Mouse (Mus musculus) T-helper 1 cell (primary cell): ENCODE results near the gene Ugt1a6a.
"Not testable (repeated sequence)": the region's sequence is repeated elsewhere in the genome, so short reads cannot be mapped to it uniquely, and the experiment has no call there.

ENCODE experiments used
- in situ Hi-C: fragments of 300-600 bp; cut with MboI, MseI; formaldehyde crosslinking; loops from one replicate; pipeline ENCODE4 v1.15.1; 2025; ENCODE audit warnings: high pct_unique_total_duplicates

Ugt1a6a gene

DNA sequence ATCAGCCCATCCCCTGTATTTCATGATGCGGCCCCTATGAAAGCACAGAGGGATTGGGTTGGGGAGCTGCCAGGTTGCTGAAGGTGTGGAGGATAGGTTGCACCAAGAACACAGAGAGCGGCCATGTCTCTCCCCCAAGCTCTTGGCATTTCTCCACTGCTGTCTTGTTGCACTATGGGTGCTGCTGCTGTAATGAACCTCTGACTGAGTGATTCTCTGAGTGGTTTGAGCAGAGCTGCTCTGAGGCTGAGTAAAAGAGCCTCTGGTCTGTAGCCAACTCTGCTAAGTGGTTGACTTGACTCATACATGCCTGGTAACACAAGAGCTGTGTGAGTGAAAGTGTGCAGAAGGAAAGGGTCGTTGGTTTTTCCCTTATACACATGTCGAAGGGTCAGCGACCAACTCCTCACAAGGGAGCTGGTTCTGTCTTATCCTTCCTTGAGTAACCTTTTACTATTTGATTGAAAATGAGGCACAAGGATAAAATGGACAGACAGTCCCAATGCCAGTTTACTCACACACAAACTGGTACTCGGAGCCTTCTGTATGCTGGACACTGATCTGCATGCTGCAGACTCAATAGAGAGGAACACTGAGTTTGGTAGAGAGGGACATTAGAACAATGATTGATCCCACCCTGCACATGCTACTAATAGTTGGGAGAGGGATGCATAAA, 758 bp downstream of the Ugt1a6a start:
- in situ Hi-C loops: loop anchor here (5.0 kb wide), 1 partner anchor 33 kb away; the partner anchor contains the start of gene Ugt1a6b

- in situ Hi-C loops: loop anchor here (5.0 kb wide), 1 partner anchor 34 kb away; the partner anchor contains the start of gene Ugt1a6b
These were observed 2.0 kb downstream of the Ugt1a6a start for GRCm38 (mm10) chr1:88136646-88137045.

- in situ Hi-C loops: loop anchor here (5.0 kb wide), 1 partner anchor 35 kb away; the partner anchor contains the start of gene Ugt1a6b
These were observed 2.7 kb downstream of the Ugt1a6a start for GRCm38 (mm10) chr1:88137264-88137663.

DNA sequence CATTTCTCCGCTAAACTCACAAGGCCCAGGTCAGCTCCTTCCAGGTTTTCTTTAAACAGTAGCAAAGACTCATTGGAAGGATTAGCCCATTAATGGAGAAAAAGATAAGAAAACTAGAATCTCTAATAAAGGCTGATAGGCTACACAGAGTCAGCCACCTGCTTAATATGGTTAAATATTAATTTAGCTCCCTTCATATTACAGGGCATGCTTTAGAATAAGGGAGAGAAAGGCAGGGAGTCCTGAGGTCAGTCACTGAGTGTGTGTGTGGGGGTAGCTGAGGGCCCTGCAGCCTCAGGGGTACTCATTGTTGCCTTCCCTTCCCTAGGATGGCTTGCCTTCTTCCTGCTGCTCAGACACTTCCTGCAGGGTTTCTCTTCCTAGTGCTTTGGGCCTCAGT, 3.5 kb downstream of the Ugt1a6a start:
- in situ Hi-C loops: loop anchor here (5.0 kb wide), 1 partner anchor 36 kb away; the partner anchor contains the start of gene Ugt1a6b

GRCm38 (mm10) chr1:88140492-88140891, 5.9 kb downstream of the Ugt1a6a start:
- in situ Hi-C loops: loop anchor here (10.0 kb wide), 1 partner anchor 144 kb away; no protein-coding TSS in a partner anchor

DNA sequence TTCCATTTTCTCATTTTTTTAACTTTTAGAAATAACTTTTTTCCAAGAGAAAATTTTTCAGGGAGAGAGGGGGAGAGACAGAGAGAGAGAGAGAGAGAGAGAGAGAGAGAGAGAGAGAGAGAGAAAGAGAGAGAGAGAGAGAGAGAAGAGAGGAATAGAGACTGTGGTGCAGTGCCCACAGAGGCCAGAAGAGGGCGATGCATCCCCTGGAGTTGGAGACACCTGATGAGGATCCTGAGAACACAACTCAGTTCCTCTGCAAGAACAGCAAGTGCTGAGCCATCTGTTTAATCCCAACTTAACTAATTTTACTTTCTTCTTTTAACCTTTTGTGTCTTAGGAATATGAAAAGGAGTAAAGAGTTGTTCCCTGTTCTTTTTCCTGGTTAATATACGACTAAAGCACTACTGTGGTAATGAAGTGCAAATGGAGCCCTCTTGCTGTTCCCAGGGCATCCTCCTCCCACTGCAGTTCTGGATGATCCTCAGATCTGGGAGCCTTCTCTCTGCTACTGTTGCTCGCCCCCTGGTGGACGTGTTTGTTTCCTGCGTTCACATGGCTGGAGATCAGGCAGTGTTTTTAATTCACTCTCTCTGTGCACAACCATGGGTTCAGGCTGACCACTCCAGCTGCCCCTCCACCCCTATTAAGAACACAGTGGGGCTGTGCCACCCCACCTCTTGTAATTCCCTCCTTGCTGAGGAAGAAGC, 9.5 kb downstream of the Ugt1a6a start:
- in situ Hi-C loops: loop anchor here (10.0 kb wide), 1 partner anchor 141 kb away; no protein-coding TSS in a partner anchor

- in situ Hi-C loops: loop anchor here (10.0 kb wide), 1 partner anchor 140 kb away; no protein-coding TSS in a partner anchor
These were observed 10.7 kb downstream of the Ugt1a6a start for GRCm38 (mm10) chr1:88145278-88145677.

GRCm38 (mm10) chr1:88150133-88150532, 15.5 kb downstream of the Ugt1a6a start:
- in situ Hi-C loops: not testable (repeated sequence)

DNA sequence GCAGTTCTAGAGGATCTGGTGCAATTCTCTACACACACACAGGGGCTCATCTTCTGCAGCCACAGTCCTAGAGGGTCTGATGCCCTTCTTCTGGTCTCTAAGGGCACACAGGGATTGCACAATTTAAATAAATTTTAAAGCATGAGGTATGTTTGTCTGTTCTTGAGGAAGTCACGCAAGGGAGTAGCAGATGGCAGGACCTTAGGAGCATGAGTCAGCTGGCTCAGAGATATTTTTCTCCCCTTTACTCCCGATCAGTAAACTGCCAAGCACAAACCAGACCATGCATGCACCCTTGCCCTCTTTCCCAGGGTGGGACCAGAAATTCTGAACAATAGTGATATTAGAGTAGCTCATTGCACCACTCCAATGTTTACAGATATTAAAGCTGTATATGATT, 23.8 kb downstream of the Ugt1a6a start:
- in situ Hi-C loops: no loop called here

GRCm38 (mm10) chr1:88165711-88166110, 31.1 kb downstream of the Ugt1a6a start, which contains the start of gene Ugt1a5:
Ugt1a5 (plus strand) TSS chr1:88166012.
- in situ Hi-C loops: no loop called here

GRCm38 (mm10) chr1:88172190-88172589, 37.6 kb downstream of the Ugt1a6a start:
- in situ Hi-C loops: not testable (repeated sequence)

DNA sequence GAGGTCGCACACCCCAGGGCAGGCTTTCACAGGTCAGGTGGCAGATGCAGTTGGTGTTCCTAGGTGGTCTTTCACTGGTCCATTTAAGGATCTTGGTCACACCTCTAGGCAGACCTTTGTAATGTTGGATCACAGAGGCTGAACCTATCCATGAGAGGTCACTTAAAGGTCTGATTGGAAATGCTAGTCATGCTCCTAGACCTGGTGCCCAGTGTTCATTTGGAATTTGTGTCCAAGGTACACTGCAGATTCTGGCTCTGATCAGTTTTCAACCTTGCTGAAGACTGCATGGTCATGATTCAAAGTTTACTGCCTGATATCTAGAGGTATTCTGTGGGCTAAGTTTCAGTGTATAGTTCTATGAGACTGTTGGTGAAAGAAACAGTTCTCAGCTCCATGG, 45.0 kb downstream of the Ugt1a6a start:
- in situ Hi-C loops: loop anchor here (10.0 to 25.0 kb wide), 2 partner anchors 1435 to 2008 kb away; no protein-coding TSS in a partner anchor

GRCm38 (mm10) chr1:88186325-88186935, 51.8 kb downstream of the Ugt1a6a start:
- in situ Hi-C loops: loop anchor here (10.0 to 25.0 kb wide), 2 partner anchors 1428 to 2001 kb away; no protein-coding TSS in a partner anchor

DNA sequence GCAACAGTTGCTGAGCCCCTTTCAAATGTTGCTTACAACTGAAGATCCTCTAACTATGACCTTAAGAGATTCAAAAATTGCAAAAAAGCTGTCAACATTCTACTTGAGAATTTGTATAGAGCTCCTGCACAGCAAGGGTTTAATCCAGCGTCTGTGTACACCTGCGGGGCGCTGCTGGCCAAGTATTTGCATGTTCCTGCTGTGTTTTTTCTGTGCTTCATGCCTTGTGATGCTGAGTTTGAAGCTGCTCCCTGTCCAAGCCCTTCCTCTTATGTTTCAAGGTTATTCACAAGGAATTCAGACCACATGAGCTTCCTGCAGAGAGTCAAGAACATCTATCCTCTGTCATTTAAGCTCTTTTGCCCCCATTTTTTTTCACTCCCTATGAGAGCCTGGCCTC, 57.5 kb downstream of the Ugt1a6a start:
- in situ Hi-C loops: loop anchor here (5.0 to 25.0 kb wide), 2 partner anchors 460 to 1995 kb away; no protein-coding TSS in a partner anchor

DNA sequence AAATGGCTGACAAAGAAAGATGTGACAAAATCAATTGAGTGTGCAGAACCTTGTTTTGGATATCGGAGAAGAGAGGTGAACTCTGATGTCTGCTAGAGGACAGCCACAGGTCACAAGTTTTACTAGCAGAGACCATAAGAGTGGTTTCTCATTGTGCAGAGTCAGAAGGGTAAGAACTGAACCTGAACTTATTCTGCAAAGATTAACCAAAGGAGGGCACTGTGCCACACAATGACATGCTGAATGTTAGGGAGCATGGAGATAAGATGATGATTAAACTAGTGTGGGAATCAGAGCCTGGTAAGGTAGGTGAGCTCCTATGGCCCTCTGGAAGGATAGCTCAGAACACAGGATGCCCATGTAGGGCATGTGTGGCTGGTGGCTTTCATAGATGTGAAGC, 61.1 kb downstream of the Ugt1a6a start:
- in situ Hi-C loops: loop anchor here (25.0 kb wide), 1 partner anchor 1992 kb away; no protein-coding TSS in a partner anchor

DNA sequence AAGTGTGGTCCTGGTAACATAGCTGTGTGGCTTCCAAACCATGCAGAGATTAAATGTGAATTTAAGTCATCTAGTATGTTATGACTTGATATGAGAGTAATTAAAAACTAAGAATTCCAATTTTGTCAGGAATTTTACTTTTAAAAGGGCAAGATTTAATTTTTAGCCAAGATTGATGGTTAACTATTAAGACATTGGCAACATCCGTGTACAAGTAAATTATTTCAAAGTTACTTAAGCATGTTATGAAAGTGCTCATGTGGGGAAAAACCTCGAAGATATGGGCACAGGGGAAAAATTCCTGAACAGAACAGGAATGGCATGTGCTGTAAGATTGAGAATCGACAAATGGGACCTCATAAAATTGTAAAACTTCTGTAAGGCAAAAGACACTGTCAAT, 62.8 kb downstream of the Ugt1a6a start:
- in situ Hi-C loops: loop anchor here (25.0 kb wide), 1 partner anchor 1990 kb away; no protein-coding TSS in a partner anchor

DNA sequence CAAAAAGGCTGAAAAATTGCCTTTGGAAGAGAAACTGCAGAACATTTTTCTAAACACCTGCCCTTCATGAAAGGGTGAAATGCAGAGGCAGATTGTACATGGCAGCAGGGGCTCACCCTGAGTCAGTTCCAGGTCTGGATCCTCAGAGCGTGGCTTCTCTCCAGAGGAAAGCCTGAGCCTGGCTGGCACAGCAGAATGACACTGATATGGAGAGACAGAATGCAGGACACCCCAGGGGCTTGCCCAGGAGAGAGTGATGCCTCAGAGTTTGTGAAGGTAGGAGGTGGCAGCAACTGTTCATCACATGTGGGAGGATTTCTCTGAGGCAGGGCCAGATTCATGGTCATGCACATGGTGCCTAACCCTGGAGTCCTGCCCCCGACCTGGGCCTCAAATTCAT, 65.4 kb downstream of the Ugt1a6a start:
- in situ Hi-C loops: loop anchor here (25.0 kb wide), 1 partner anchor 1987 kb away; no protein-coding TSS in a partner anchor

- in situ Hi-C loops: no loop called here
These were observed 65.8 kb downstream of the Ugt1a6a start, which contains the start of gene Ugt1a2 for GRCm38 (mm10) chr1:88200456-88200855. Ugt1a2 (plus strand) TSS chr1:88200601.

DNA sequence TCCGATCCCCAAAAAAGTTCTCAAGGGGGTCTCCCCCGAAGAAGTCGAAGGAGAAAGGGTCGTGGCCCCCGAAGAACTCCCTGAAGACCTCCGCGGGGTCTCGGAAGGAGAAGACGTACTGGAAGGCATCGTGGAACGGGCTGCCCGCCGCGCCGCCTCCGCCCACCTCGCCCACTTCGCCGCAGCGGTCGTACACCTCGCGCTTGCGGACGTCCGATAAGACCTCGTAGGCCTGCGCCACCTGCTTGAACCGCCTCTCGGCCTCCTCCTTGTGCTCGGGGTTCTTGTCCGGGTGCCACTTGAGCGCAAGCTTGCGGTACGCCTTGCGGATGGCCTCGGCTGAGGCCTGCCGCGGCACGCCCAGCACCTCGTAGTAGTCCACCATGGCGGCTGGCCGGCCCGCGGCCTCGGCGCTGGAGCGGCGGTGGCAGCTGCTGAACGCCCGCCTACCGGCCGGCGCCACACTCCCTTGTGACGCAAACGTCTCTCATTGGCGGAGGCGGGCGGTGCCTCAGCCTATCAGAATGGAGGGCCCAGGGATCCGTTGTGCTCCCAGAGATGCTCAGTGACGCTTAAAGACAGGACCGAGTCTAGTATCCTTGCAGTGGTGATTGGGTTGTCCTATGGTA, 70.8 kb downstream of the Ugt1a6a start, which contains the start of gene Dnajb3:
Dnajb3 (minus strand) TSS at position 489 of the 629 bp plus-strand sequence.
- in situ Hi-C loops: loop anchor here (5.0 kb wide), 1 partner anchor 378 kb away; no protein-coding TSS in a partner anchor

DNA sequence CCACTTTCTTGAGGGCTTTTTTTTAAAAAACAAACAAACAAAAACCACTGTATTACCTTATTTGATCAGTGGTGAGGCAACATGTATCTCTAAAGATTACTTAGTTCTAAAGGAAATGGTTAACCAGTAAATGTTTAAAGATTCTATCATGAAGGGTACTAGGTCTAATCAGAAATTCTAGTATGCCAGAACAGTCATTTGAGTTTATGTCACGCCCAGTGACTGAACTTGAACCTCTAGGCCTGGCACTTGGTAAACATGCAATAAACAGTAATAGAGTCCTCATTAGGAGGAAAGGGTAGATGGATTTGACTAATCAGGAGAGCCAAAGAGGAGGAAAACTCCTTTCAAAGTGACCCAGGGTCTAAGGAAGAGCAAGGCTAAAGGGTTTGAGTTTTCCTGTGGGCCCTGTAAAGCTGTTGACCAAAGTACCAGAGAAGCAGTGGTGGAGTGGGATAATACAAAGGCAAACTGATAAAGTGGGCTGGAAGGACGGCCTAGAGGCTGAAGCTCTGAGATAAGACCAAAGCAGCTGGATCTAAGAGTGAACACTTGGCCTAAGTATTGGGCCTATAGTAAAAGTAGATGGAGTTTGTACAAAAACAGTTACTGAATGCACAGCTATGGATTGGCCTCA, 72.4 kb downstream of the Ugt1a6a start:
- in situ Hi-C loops: loop anchor here (5.0 kb wide), 1 partner anchor 380 kb away; no protein-coding TSS in a partner anchor
